Mouse (Mus musculus): ENCODE measurements around the gene Pkp3.

The Pkp3 gene

DNA sequence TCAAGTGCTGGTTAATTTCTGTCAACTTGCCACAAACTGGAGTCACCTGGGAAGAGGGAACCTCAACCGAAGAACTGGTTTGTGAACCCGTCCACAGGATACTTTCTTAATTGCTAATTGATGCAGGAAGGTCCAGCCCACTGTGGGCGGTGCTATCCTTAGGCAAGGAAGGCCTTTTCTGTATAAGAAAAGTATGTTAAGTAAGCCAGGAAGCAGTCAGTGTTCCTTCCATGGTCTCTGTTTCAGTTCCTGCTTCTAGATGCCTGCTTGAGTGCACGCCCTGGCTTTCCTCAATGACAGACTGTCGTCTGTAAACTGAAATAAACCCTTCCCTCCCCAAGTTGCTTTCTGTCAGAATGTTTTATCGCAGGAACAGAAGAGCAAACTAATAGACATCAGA lies 21.0 kb upstream of the Pkp3 start:
- in situ Hi-C loops (cut with MboI) = no loop called here

DNA sequence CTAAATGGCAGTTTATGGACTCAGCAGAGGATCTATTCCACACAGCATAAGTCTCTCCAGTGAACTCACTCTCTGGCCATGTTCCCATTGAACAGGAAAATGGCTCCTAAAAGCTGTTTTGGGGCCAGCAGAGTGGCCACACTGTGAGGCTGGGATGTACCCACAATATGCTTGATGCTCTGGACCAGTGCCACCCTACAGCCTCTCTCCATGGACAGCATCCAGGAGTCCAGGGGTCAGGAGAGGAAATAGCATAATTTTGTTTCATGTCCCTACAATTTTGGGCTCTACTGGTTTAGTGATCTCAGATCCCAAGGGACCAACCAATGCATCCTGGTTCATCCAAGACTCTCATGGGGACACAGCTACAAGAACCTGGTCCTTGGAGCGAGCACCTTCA lies 20.5 kb upstream of the Pkp3 start:
- in situ Hi-C loops (cut with MboI) = no loop called here

GRCm38 (mm10) chr7:141058601-141059341 lies 19.2 kb upstream of the Pkp3 start:
- in situ Hi-C loops (cut with MboI) = no loop called here

DNA sequence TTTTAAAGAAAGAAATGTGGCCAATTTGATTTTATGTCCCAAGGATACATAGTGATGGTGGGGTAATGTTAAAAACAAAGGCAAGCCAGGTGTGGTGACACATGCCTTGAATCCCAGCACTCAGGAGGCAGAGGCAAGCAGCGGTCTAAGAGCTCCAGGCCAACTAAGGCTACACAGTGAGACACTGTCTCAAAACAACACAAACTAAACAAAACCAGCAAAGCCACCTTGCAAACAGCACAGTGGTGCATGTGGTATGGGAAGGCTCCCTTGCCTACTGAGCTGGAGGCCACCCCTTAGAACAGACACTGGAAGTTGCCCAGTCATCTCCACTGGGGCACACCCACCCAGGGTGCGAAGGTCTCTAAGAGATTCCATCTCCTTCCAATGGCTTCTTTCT lies 18.1 kb upstream of the Pkp3 start:
- in situ Hi-C loops (cut with MboI) = no loop called here

- in situ Hi-C loops (cut with MboI) = no loop called here
Measured at GRCm38 (mm10) chr7:141060426-141061242, 17.4 kb upstream of the Pkp3 start, which contains the start of gene B4galnt4. Gene B4galnt4 (plus strand): TSS chr7:141061104.

DNA sequence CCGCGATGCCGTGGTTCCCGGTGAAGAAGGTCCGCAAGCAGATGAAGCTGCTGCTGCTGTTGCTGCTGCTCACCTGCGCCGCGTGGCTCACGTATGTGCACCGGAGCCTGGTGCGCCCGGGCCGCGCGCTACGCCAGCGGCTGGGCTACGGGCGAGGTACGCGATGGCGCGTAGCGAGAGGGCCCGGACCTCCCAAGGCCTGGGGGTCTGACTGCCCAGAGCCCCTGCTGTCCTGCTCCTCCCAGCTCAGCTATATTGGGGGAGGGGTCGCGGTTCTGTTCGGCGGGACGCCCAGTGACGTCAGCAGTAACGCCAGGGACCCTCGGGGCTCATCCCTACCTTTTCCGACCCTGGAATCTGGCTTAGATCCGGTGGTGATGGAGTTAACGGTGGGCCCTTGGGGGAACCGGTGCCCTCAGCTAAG lies 16.7 kb upstream of the Pkp3 start:
- in situ Hi-C loops (cut with MboI) = no loop called here

GRCm38 (mm10) chr7:141062525-141062924 lies 15.5 kb upstream of the Pkp3 start:
- in situ Hi-C loops (cut with MboI) = no loop called here

- in situ Hi-C loops (cut with MboI) = no loop called here
Measured at GRCm38 (mm10) chr7:141063353-141063752, 14.7 kb upstream of the Pkp3 start.

GRCm38 (mm10) chr7:141064175-141064574 lies 13.8 kb upstream of the Pkp3 start:
- in situ Hi-C loops (cut with MboI) = no loop called here

GRCm38 (mm10) chr7:141064576-141064975 lies 13.4 kb upstream of the Pkp3 start:
- in situ Hi-C loops (cut with MboI) = no loop called here

- in situ Hi-C loops (cut with MboI) = no loop called here
Measured at GRCm38 (mm10) chr7:141068351-141068750, 9.7 kb upstream of the Pkp3 start.

DNA sequence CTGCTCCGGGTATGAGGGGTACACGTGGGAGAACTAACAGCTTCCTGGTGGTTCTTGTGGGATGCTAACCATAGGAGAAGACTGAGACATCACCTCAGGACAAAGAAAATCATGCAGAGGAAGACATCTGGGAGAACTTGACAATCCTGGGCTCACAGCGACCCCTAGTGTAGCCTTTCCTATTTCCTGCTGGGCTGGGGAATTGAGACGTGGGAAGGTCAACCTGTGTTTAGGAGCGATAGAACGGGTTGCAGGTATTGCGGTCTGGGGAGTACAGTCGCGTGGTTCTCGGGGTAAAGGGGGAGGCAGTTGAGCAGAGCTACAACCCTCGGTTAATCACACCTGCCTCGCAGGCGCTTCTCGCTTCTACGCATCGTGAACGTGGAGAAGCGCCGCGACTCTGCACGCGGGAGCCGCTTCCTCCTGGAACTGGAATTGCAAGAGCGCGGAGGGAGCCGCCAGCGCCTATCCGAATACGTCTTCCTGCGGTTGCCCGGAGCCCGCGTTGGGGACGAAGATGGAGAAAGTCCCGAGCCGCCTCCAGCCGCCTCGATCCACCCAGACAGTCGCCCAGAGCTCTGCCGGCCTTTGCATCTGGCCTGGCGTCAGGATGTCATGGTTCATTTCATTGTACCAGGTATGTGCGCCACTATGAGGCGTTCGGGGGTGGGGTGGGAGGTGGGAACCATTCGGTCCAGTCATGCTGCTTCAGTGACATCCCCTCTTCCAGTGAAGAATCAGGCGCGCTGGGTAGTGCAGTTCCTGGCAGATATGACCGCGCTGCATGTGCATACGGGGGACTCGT lies 7.8 kb upstream of the Pkp3 start:
- in situ Hi-C loops (cut with MboI) = no loop called here

- in situ Hi-C loops (cut with MboI) = no loop called here
Measured at GRCm38 (mm10) chr7:141072017-141072745, 5.8 kb upstream of the Pkp3 start.

GRCm38 (mm10) chr7:141073782-141074181 lies 4.2 kb upstream of the Pkp3 start:
- in situ Hi-C loops (cut with MboI) = no loop called here

GRCm38 (mm10) chr7:141078876-141079275 lies 858 bp downstream of the Pkp3 start:
- in situ Hi-C loops (cut with MboI) = no loop called here

DNA sequence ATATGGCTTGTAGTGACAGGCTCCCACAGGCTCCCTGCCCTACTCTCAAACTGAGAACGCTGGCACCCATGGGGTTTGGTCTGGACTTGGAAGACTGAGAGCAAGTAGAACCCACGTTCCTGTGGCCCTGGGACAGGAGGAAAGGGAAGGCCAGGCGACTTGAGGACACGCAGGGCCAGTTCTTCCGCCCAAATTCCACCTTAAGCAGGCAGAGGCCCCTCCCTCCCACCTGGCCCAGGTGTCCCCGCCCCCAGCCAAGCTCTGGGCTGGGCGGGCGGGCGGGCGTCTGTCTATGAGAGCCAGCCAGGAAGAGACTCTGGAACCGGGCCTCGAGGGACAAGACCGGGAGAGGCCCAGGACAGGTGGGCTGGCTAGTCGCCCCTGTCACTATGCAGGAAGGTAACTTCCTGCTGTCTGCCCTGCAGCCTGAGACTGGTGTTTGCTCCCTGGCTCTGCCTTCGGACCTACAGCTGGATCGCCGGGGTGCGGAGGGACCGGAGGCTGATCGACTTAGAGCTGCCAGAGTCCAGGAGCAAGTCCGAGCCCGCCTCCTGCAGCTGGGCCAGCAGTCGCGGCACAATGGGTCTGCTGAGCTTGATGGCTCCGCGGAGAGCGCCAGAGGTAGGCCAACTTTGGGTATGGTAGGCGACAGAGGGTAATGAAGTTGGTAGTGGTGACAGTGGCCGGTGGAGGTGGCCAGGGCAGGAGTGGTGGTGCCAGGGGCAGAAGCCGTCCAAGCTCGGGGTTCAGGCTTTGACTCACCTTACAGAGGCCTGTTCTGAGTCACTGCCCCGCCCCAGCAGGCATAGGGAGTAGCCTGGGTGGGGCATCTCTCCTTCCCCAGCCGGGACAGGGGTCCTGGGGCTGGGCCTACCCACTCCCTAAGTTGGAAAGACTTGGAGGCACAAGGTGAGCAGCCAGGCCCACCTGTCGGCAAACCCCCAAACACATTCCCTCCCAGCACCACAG lies 1.7 kb downstream of the Pkp3 start:
- in situ Hi-C loops (cut with MboI) = no loop called here

- in situ Hi-C loops (cut with MboI) = no loop called here
Measured at GRCm38 (mm10) chr7:141087894-141088293, 9.9 kb downstream of the Pkp3 start.

DNA sequence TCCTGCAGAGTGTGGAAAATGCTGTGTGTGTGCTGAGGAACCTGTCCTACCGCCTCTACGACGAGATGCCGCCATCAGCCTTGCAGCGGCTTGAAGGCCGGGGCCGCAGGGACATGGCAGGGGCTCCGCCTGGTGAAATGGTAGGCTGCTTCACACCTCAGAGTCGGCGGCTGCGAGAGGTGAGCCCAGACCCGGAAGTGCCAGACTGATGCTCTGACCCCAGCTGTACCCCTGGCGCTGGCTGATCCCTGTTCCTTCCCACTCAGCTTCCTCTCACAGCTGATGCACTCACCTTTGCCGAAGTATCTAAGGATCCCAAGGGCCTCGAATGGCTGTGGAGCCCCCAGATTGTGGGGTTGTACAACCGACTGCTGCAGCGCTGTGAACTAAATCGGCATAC lies 10.5 kb downstream of the Pkp3 start:
- in situ Hi-C loops (cut with MboI) = no loop called here

DNA sequence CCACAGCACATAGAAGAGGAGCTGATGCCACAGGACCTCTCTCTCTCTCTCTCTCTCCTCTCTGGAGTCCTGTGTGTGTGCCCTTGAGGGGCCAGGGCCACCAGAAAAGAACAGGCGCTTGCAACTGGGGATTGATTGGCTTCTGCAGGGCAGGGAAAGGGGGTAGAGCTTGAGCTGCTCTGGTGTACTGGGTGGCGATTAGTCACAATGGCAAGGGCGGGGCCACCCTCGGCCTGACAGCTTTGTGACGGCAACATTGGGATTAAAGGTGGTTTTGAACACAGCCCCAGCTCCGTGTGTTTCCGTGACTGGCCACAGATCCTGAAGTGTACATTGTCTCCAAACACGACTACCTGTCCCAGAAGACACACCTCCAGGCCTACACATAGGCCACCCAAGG lies 12.2 kb downstream of the Pkp3 start:
- in situ Hi-C loops (cut with MboI) = loop anchor here (5.0 kb wide), 1 partner anchor 87 kb away; no protein-coding TSS in a partner anchor

GRCm38 (mm10) chr7:141092051-141092735 lies 14.2 kb downstream of the Pkp3 start:
- in situ Hi-C loops (cut with MboI) = loop anchor here (5.0 kb wide), 1 partner anchor 85 kb away; no protein-coding TSS in a partner anchor

All from mature B cell (primary cell).